Mouse (Mus musculus): ENCODE measurements around the gene Abi1. TPM values are rescaled to one million over a fixed set of nuclear protein-coding genes. Genes with fewer than 3 reads are reported as not detected.

Gene Abi1
- polyA plus RNA-seq (2017; shearing (Covaris generic)): 202 TPM

DNA sequence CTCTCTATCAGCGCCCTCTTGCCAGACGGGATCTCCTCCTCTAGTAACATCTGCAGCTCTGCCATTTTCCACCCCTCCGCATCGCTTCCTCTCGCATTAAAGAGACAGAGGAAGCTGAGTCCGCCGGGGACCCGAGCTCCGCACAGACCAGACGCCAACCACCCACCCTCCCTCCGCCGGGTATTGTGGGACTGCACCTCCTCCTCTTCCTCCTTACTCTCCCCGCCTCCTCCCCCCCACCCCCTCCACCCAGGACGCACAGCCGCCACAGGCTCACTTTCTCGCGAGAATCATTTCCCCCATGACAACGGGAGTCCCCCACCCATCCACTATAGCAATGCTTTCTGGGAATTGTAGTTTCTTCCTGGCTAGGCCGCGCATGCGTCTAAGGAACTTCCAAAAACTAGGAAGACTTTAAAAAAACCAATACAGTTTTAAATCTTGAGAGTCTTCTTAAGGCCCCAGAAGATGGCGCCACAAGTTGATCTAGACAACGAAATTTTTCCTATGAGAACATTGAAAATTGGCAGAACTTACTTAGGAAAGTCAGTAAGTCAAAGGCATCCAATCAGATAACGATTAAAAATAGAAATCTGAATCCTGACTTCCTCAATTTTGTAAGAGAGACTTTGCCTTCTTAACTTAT lies at the start of gene Abi1:
Abi1 (minus strand) TSS at position 241 of the 646 bp plus-strand sequence.

GRCm38 (mm10) chr2:23067552-23068369 lies 27.7 kb upstream of the Abi1 start, which contains the start of gene Acbd5:
Gene Acbd5, plus strand, starts transcription at chr2:23068167.

GRCm38 (mm10) chr2:22895282-22896273 lies 144.5 kb downstream of the Abi1 start, which contains the start of gene Pdss1:
Gene Pdss1, plus strand, starts transcription at chr2:22895522.

Other genes starting within 250 kb of the Abi1 start
- 12.0 TPM for gene Pdss1, start 144.7 kb downstream of the Abi1 start, polyA plus RNA-seq (2017; shearing (Covaris generic))
- 74.3 TPM for gene Acbd5, start 27.9 kb upstream of the Abi1 start, polyA plus RNA-seq (2017; shearing (Covaris generic))
- 0.91 TPM for gene Mastl, start 115.8 kb upstream of the Abi1 start, polyA plus RNA-seq (2017; shearing (Covaris generic))
- gene Yme1l1, start 116.1 kb upstream of the Abi1 start, polyA plus RNA-seq (2017; shearing (Covaris generic)): 89.5 TPM
- not detected for gene 4931423N10Rik, start 167.2 kb upstream of the Abi1 start, polyA plus RNA-seq (2017; shearing (Covaris generic))

Measured in inflammation-experienced regulatory T-cells, adult 16 weeks (primary cell).